Comparison of ENCODE assay signal across 20 mouse cellular contexts in genomic region chr5:142615638-142616037, GRCm38 (mm10). TPM values are rescaled to one million over a fixed set of nuclear protein-coding genes. Genes with fewer than 3 reads are reported as not detected.
"Had no signal": no experiment of that assay in that cellular context is flagged by ENCODE, and none has a peak within 500 bp of the region (broad histone marks: within the 10 kb centered on the region; RNA-seq: fewer than 3 reads in every experiment).

No protein-coding gene starts in this region.

- H3K4me1 ChIP-seq: lung, embryonic 15.5 days; midbrain, embryonic 13.5 days; neural tube, embryonic 12.5 days; stomach, embryonic 15.5 days had no signal

- H3K27me3 ChIP-seq: lung, embryonic 15.5 days; midbrain, embryonic 13.5 days; midbrain, embryonic 15.5 days; neural tube, embryonic 12.5 days; stomach, embryonic 15.5 days had no signal

- H3K9me3 ChIP-seq: lung, embryonic 15.5 days; midbrain, embryonic 13.5 days; midbrain, embryonic 15.5 days; neural tube, embryonic 12.5 days; stomach, embryonic 15.5 days had no signal

- H3K27ac ChIP-seq: liver, embryonic 14.5 days; lung, embryonic 15.5 days; macrophage; midbrain, embryonic 13.5 days; midbrain, embryonic 15.5 days; neural tube, embryonic 12.5 days; stomach, embryonic 15.5 days; stomach, postnatal 0 days had no signal

- ATAC-seq: lung, postnatal 0 days; midbrain, embryonic 13.5 days; midbrain, embryonic 15.5 days had no signal

- H3K36me3 ChIP-seq: lung, embryonic 15.5 days; midbrain, embryonic 13.5 days; midbrain, embryonic 15.5 days; neural tube, embryonic 12.5 days; stomach, embryonic 15.5 days had no signal

- H3K9ac ChIP-seq: liver, embryonic 14.5 days; lung, embryonic 15.5 days; midbrain, embryonic 13.5 days; midbrain, embryonic 15.5 days; neural tube, embryonic 12.5 days; stomach, embryonic 15.5 days had no signal

- DNase-seq: lung, adult 2 months; lung, postnatal 14 days; lung, postnatal 36 days; right cerebral cortex, postnatal 14 days; thymus, adult 18-20 months; thymus, postnatal 14 days; thymus, postnatal 36 days had no signal

- H3K4me2 ChIP-seq: lung, embryonic 15.5 days; midbrain, embryonic 11.5 days; midbrain, embryonic 13.5 days; midbrain, embryonic 15.5 days; neural tube, embryonic 12.5 days; stomach, embryonic 15.5 days had no signal

- H3K4me3 ChIP-seq: lung, embryonic 15.5 days; midbrain, embryonic 13.5 days; midbrain, embryonic 15.5 days; neural tube, embryonic 12.5 days; stomach, embryonic 15.5 days had no signal

RNA-seq across cellular contexts. Expression of gene Mmd2, which starts 7.0 kb away (rescaled TPM):
- total RNA-seq: megakaryocyte progenitor cell, adult 5-6 weeks; monocyte, adult 5-6 weeks; neutrophil, adult 5-6 weeks had no signal
- polyA plus RNA-seq: lung, postnatal 0 days; macrophage had no signal
